Mouse (Mus musculus) kidney, adult 2 months (tissue): ENCODE measurements around the gene Pygl.

ENCODE experiments used
- CTCF ChIP-seq: fragments of 200-500 bp; conservative IDR thresholded peaks from 2 replicates; pipeline ENCODE4 v1.5.1; 2011; ENCODE audit warnings: low read depth, mild to moderate bottlenecking, control low read depth, low read length, moderate library complexity, mixed read lengths; ENCODE audit not compliant: insufficient read depth, insufficient read length
- POLR2A ChIP-seq: fragments of 200-500 bp; IDR thresholded peaks from one replicate; pipeline ENCODE4 v1.6.1; 2011; ENCODE audit warnings: low read depth, low read length, control low read depth

GRCm38 (mm10) chr12:70262271-70262953 lies 31.1 kb upstream of the Pygl start:
- TF ChIP-seq CTCF (no peak), POLR2A (no peak)
